Mouse (Mus musculus) liver, embryonic 16.5 days (tissue): Measurements from ENCODE around the gene Med16. TPM values are rescaled to one million over a fixed set of nuclear protein-coding genes. Genes with fewer than 3 reads are reported as not detected.

Experiments
- ATAC-seq: fragments of 200-750 bp; cut with Nextera tagmentation; 2 replicates; pipeline ENCODE4 v1.8.0; 2017; ENCODE audit warnings: low read depth, mild to moderate bottlenecking, moderate number of reproducible peaks, moderate library complexity
- H3K27ac ChIP-seq: fragments of 300-500 bp; sonication (generic); 2 replicates; pipeline ENCODE4 v1.5.1; 2014; ENCODE audit warnings: mild to moderate bottlenecking, low read length
- H3K27me3 ChIP-seq: fragments of 300-500 bp; sonication (generic); 2 replicates; pipeline ENCODE4 v1.6.1; 2014; ENCODE audit warnings: low read depth, low read length, mixed read lengths; ENCODE audit not compliant: control insufficient read depth, insufficient read depth
- H3K36me3 ChIP-seq: fragments of 300-500 bp; sonication (generic); 2 replicates; pipeline ENCODE4 v1.6.1; 2014; ENCODE audit warnings: mild to moderate bottlenecking; ENCODE audit not compliant: control insufficient read depth, insufficient read depth
- H3K4me1 ChIP-seq: fragments of 300-500 bp; sonication (generic); 2 replicates; pipeline ENCODE4 v1.6.1; 2014; ENCODE audit warnings: low read depth, low read length, mixed read lengths; ENCODE audit not compliant: control insufficient read depth
- H3K4me2 ChIP-seq: fragments of 300-500 bp; sonication (generic); 2 replicates; pipeline ENCODE4 v1.6.1; 2014; ENCODE audit warnings: low read depth, low read length, mixed read lengths
- H3K4me3 ChIP-seq: fragments of 300-500 bp; sonication (generic); 2 replicates; pipeline ENCODE4 v1.5.1; 2014; ENCODE audit warnings: low read depth, mild to moderate bottlenecking, low read length
- H3K9ac ChIP-seq: fragments of 300-500 bp; sonication (generic); 2 replicates; pipeline ENCODE4 v1.6.1; 2014; ENCODE audit warnings: low read depth, low read length
- H3K9me3 ChIP-seq: fragments of 300-500 bp; sonication (generic); replicated peaks from 2 replicates; pipeline ENCODE4 v1.6.1; 2016; ENCODE audit warnings: low read length; ENCODE audit not compliant: control insufficient read depth
- WGBS: fragments of 180-500 bp; shearing (Covaris S2); extraction: QIAGEN DNeasy Blood & Tissue Kit; methylation state at CpG from one replicate; pipeline ENCODE4 v1.1.7; 2014; ENCODE audit not compliant: insufficient replicate concordance; 5-methylcytosine and 5-hydroxymethylcytosine counted together
- microRNA-seq: library from miRNA; unstranded; fragments of <30 nt; microRNA quantifications from one replicate; pipeline ENCODE4, GENCODE M21; 2016
- polyA plus RNA-seq: library from polyadenylated mRNA; unstranded; fragments of >200 nt; fragmentation: Nextera tagmentation; extraction: Ambion mirVana; gene quantifications from 2 replicates; pipeline ENCODE4 v1.2.1, GENCODE M21; 2015

Med16 gene
- polyA plus RNA-seq, 1 experiment from 2014 or later: 15.3 TPM

DNA sequence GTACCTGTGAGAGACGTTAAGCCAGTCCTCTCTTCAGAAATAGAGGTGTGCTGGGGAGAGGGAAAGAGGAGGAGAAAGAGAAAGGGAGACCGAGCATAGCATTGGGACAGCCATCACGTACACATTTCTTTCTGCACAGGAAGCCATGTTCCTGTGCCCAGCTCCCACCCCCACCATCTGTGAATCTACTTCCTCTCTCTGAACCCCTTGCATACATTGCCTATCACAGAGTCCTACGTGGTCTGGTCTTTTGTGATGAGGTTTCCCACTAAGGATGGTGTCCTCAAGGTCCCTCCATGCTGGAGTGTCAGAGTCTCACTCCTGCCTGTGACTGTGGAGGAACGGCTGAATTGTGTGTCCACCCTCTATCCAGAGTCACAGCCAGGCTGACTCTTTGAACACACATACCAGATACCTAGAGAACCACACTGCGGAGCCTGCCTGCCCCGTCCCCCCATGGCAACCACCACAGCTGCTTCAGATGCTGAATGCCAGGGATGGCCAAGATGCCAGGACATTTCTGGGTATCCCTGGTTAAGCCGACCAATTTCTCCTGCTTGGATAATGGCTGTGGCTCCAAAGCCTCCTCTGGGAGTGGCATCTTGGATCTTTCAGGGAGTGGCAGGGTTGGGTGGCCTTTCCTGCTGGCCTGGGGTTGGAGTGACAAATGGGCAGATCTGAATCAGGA lies 58.6 kb downstream of the Med16 start:
- ATAC-seq: no peak
- H3K27me3 ChIP-seq: no peaks in the 10 kb centered on the region
- peaks cover 28% of the 10 kb centered on the region for H3K4me1 ChIP-seq
- H3K4me3 ChIP-seq: no peak overlapping the region
- H3K9ac ChIP-seq: no peak overlapping the region
- H3K36me3 ChIP-seq: no peaks in the 10 kb centered on the region
- no peak overlapping the region for H3K4me2 ChIP-seq
- WGBS: 43% methylated on average over 8 of the region's 8 CpGs
- H3K27ac ChIP-seq: no peak overlapping the region
- no peaks in the 10 kb centered on the region for H3K9me3 ChIP-seq

DNA sequence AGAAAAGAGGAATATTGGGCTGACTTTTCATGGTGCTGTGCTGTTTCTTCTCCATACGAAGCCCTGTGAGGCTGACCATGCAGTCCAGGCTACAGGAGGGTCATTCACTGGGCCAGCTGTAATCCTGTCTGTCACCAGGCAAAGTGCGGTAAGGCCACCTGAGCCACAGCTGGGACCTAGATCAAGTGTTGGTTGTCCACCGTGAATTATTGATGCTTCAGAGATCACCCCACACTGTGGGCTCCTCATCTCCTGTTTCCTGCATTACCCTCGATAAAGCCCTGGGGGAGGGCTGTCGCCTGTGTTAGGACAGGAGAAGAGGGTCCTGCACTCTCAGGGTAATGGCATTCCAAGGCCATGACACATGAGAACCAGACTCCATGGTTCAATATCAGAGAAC lies 62.2 kb downstream of the Med16 start:
- ATAC-seq: no peak
- no peak overlapping the region for H3K4me3 ChIP-seq
- H3K36me3 ChIP-seq: no peaks in the 10 kb centered on the region
- no peaks in the 10 kb centered on the region for H3K27me3 ChIP-seq
- no peak overlapping the region for H3K27ac ChIP-seq
- H3K4me2 ChIP-seq: no peak overlapping the region
- no peak overlapping the region for H3K9ac ChIP-seq
- 45% methylated on average over 5 of the region's 5 CpGs for WGBS
- H3K9me3 ChIP-seq: no peaks in the 10 kb centered on the region
- H3K4me1 ChIP-seq: peaks cover 3% of the 10 kb centered on the region

Small RNAs within 50 kb of the gene (microRNA-seq; reads per million reads assigned to microRNA genes)
- gene Mir6910: not detected

Other genes with a start within 250 kb of the Med16 start
- gene Madcam1, start 244.4 kb downstream of the Med16 start, polyA plus RNA-seq: 0.16 and 0.24 TPM in 2 replicates
- gene Tpgs1, start 239.6 kb downstream of the Med16 start, polyA plus RNA-seq: 19.3 and 19.4 TPM in 2 replicates
- 80.5 and 81.5 TPM in 2 replicates for gene Cdc34, start 226.7 kb downstream of the Med16 start, polyA plus RNA-seq
- gene Gzmm, start 219.9 kb downstream of the Med16 start, polyA plus RNA-seq: 0.15 and 0.22 TPM in 2 replicates
- gene Bsg, start 204.4 kb downstream of the Med16 start, polyA plus RNA-seq: 924 and 947 TPM in 2 replicates
- not detected in 2 replicates for gene Hcn2, start 192.3 kb downstream of the Med16 start, polyA plus RNA-seq
- gene Polrmt, start 162.3 kb downstream of the Med16 start, polyA plus RNA-seq: 13.4 and 14.4 TPM in 2 replicates
- not detected in 2 replicates for gene Fgf22, start 153.8 kb downstream of the Med16 start, polyA plus RNA-seq
- 17.4 and 26.2 TPM in 2 replicates for gene Rnf126, start 142.0 kb downstream of the Med16 start, polyA plus RNA-seq
- gene Fstl3, start 131.7 kb downstream of the Med16 start, polyA plus RNA-seq: 1.0 TPM in 2 replicates
- 6.3 and 7.1 TPM in 2 replicates for gene Prss57, start 118.0 kb downstream of the Med16 start, polyA plus RNA-seq
- 7.9 and 8.0 TPM in 2 replicates for gene Palm, start 115.4 kb downstream of the Med16 start, polyA plus RNA-seq
- gene Misp, start 87.9 kb downstream of the Med16 start, polyA plus RNA-seq: 0.43 and 1.4 TPM in 2 replicates
- 112 and 124 TPM in 2 replicates for gene Ptbp1, start 54.5 kb downstream of the Med16 start, polyA plus RNA-seq
- 96.8 and 106 TPM in 2 replicates for gene Prtn3, start 34.4 kb downstream of the Med16 start, polyA plus RNA-seq
- 4.8 and 5.1 TPM in 2 replicates for gene Plppr3, start 34.3 kb downstream of the Med16 start, polyA plus RNA-seq
- gene Elane, start 22.7 kb downstream of the Med16 start, polyA plus RNA-seq: 204 and 208 TPM in 2 replicates
- gene Cfd, start 18.1 kb downstream of the Med16 start, polyA plus RNA-seq: not detected in 2 replicates
- 2.5 TPM in 1 of 2 replicates, not detected in the other for gene Gm26602, start 1.9 kb upstream of the Med16 start, polyA plus RNA-seq
- gene Kiss1r, start 8.0 kb upstream of the Med16 start, polyA plus RNA-seq: 0.18 and 0.20 TPM in 2 replicates
- 47.1 and 49.3 TPM in 2 replicates for gene R3hdm4, start 12.3 kb upstream of the Med16 start, polyA plus RNA-seq
- 5.1 and 5.8 TPM in 2 replicates for gene Arid3a, start 18.1 kb upstream of the Med16 start, polyA plus RNA-seq
- 42.2 and 44.7 TPM in 2 replicates for gene Wdr18, start 51.2 kb upstream of the Med16 start, polyA plus RNA-seq
- gene Grin3b, start 61.8 kb upstream of the Med16 start, polyA plus RNA-seq: 0.08 TPM in 1 of 2 replicates, not detected in the other
- 3.0 and 4.8 TPM in 2 replicates for gene Tmem259, start 75.4 kb upstream of the Med16 start, polyA plus RNA-seq
- 42.5 and 44.9 TPM in 2 replicates for gene Cnn2, start 79.7 kb upstream of the Med16 start, polyA plus RNA-seq
- gene Abca7, start 87.6 kb upstream of the Med16 start, polyA plus RNA-seq: 8.6 and 9.0 TPM in 2 replicates
- 16.6 and 17.3 TPM in 2 replicates for gene Arhgap45, start 107.7 kb upstream of the Med16 start, polyA plus RNA-seq
- 66.8 and 70.1 TPM in 2 replicates for gene Polr2e, start 130.9 kb upstream of the Med16 start, polyA plus RNA-seq
- gene Gpx4, start 138.2 kb upstream of the Med16 start, polyA plus RNA-seq: 553 and 567 TPM in 2 replicates
- gene Sbno2, start 196.6 kb upstream of the Med16 start, polyA plus RNA-seq: 10.3 and 11.8 TPM in 2 replicates
- 13.2 and 14.4 TPM in 2 replicates for gene Stk11, start 206.9 kb upstream of the Med16 start, polyA plus RNA-seq
- gene Atp5d, start 229.7 kb upstream of the Med16 start, polyA plus RNA-seq: 288 and 309 TPM in 2 replicates
- 0.44 and 0.65 TPM in 2 replicates for gene Cbarp, start 231.9 kb upstream of the Med16 start, polyA plus RNA-seq
- gene Midn, start 239.3 kb upstream of the Med16 start, polyA plus RNA-seq: 2.3 and 2.6 TPM in 2 replicates